Mouse (Mus musculus) small intestine, adult 2 months (tissue): ENCODE results near the gene 1700001F09Rik. TPM values are rescaled to one million over a fixed set of nuclear protein-coding genes. Genes with fewer than 3 reads are reported as not detected.

Source experiments
- polyA plus RNA-seq: library from polyadenylated mRNA; depleted of rRNA; stranded (reverse); fragments of >200 nt; gene quantifications from 2 replicates; pipeline ENCODE4 v1.2.3, GENCODE M21; 2012; rRNA removed

1700001F09Rik gene
- polyA plus RNA-seq, 1 experiment, result not detected

Other genes starting within 250 kb of the 1700001F09Rik start
- not detected in 2 replicates for gene Gm8104, start 247.2 kb downstream of the 1700001F09Rik start, polyA plus RNA-seq
- not detected in 2 replicates for gene Gm7233, start 167.9 kb downstream of the 1700001F09Rik start, polyA plus RNA-seq
- gene Gm8122, start 112.5 kb downstream of the 1700001F09Rik start, polyA plus RNA-seq, result not detected in 2 replicates
- not detected in 2 replicates for gene Gm8126, start 89.2 kb downstream of the 1700001F09Rik start, polyA plus RNA-seq
- not detected in 2 replicates for gene Gm9732, start 72.8 kb downstream of the 1700001F09Rik start, polyA plus RNA-seq
- not detected in 2 replicates for gene Gm8127, start 54.0 kb downstream of the 1700001F09Rik start, polyA plus RNA-seq
- not detected in 2 replicates for gene Gm8138, start 68.5 kb upstream of the 1700001F09Rik start, polyA plus RNA-seq
- gene Gm5799, start 195.8 kb upstream of the 1700001F09Rik start, polyA plus RNA-seq, result not detected in 2 replicates
- gene Gm17654, start 231.3 kb upstream of the 1700001F09Rik start, polyA plus RNA-seq, result not detected in 2 replicates